Mouse (Mus musculus) kidney, embryonic 15.5 days (tissue): ENCODE measurements at regions not wholly inside any gene's neighbourhood (a gene's known extent, or its start where the extent isn't known, plus 50 kb on each side); places are given as distances from the start of the nearest gene placed in this dataset.

Experiments used
- ATAC-seq: fragments of 200-750 bp; cut with Nextera tagmentation; replicated peaks from 2 replicates; pipeline ENCODE4 v1.8.0; 2017; ENCODE audit warnings: moderate TSS enrichment; ENCODE audit not compliant: low FRiP score
- H3K27ac ChIP-seq: fragments of 300-500 bp; sonication (generic); 2 replicates; pipeline ENCODE4 v1.5.1; 2015; ENCODE audit warnings: mild to moderate bottlenecking, inconsistent platforms
- H3K27me3 ChIP-seq: fragments of 300-500 bp; sonication (generic); 2 replicates; pipeline ENCODE4 v1.6.1; 2015; ENCODE audit warnings: inconsistent platforms
- H3K36me3 ChIP-seq: fragments of 300-500 bp; sonication (generic); 2 replicates; pipeline ENCODE4 v1.6.1; 2015; ENCODE audit warnings: inconsistent platforms
- H3K4me1 ChIP-seq: fragments of 300-500 bp; sonication (generic); 2 replicates; pipeline ENCODE4 v1.6.1; 2015; ENCODE audit warnings: inconsistent platforms
- H3K4me2 ChIP-seq: fragments of 300-500 bp; sonication (generic); 2 replicates; pipeline ENCODE4 v1.6.1; 2015; ENCODE audit warnings: moderate library complexity, mild to moderate bottlenecking, inconsistent platforms
- H3K4me3 ChIP-seq: fragments of 300-500 bp; sonication (generic); replicated peaks from 2 replicates; pipeline ENCODE4 v1.5.1; 2015; ENCODE audit warnings: mild to moderate bottlenecking, inconsistent platforms
- H3K9ac ChIP-seq: fragments of 300-500 bp; sonication (generic); 2 replicates; pipeline ENCODE4 v1.6.1; 2015; ENCODE audit warnings: mild to moderate bottlenecking, inconsistent platforms
- H3K9me3 ChIP-seq: fragments of 300-500 bp; sonication (generic); replicated peaks from 2 replicates; pipeline ENCODE4 v1.6.1; 2016; ENCODE audit warnings: inconsistent platforms
- WGBS: fragments of 180-500 bp; shearing (Covaris S2); methylation state at CpG from one replicate; pipeline ENCODE4 v1.1.7; 2015; ENCODE audit warnings: mixed read lengths; 5-methylcytosine and 5-hydroxymethylcytosine counted together

- no peak overlapping the region for H3K27ac ChIP-seq
- no peaks in the 10 kb centered on the region for H3K4me1 ChIP-seq
- H3K27me3 ChIP-seq: no peaks in the 10 kb centered on the region
- no peaks in the 10 kb centered on the region for H3K9me3 ChIP-seq
- H3K4me3 ChIP-seq: no peak overlapping the region
- no peak overlapping the region for H3K9ac ChIP-seq
- peak; percentile 89 for ATAC-seq
- WGBS: 27% methylated on average over 7 of the region's 7 CpGs
- H3K36me3 ChIP-seq: no peaks in the 10 kb centered on the region
- H3K4me2 ChIP-seq: no peak overlapping the region
These were observed 285.2 kb upstream of the Fam241a start for GRCm38 (mm10) chr3:128181221-128181908.

GRCm38 (mm10) chr3:128149216-128149615 is 253.1 kb upstream of the Fam241a start:
- no peak overlapping the region for H3K27ac ChIP-seq
- H3K9me3 ChIP-seq: no peaks in the 10 kb centered on the region
- H3K4me2 ChIP-seq: no peak overlapping the region
- H3K4me3 ChIP-seq: no peak overlapping the region
- H3K36me3 ChIP-seq: no peaks in the 10 kb centered on the region
- no peak for ATAC-seq
- no peaks in the 10 kb centered on the region for H3K4me1 ChIP-seq
- WGBS: 58% methylated on average over 8 of the region's 8 CpGs
- no peaks in the 10 kb centered on the region for H3K27me3 ChIP-seq
- no peak overlapping the region for H3K9ac ChIP-seq

GRCm38 (mm10) chr3:128145329-128145728 is 249.2 kb upstream of the Fam241a start:
- no peaks in the 10 kb centered on the region for H3K4me1 ChIP-seq

GRCm38 (mm10) chr3:128127836-128128235 is 231.7 kb upstream of the Fam241a start:
- H3K9me3 ChIP-seq: no peaks in the 10 kb centered on the region
- no peaks in the 10 kb centered on the region for H3K27me3 ChIP-seq
- no peak overlapping the region for H3K4me2 ChIP-seq
- no peaks in the 10 kb centered on the region for H3K4me1 ChIP-seq
- H3K4me3 ChIP-seq: no peak overlapping the region
- ATAC-seq: no peak
- no peaks in the 10 kb centered on the region for H3K36me3 ChIP-seq
- H3K9ac ChIP-seq: no peak overlapping the region
- H3K27ac ChIP-seq: no peak overlapping the region
- WGBS: 89% methylated on average over 5 of the region's 5 CpGs

More at GRCm38 (mm10) chr3:128145329-128145728, 249.2 kb upstream of the Fam241a start:
- Histone ChIP-seq H3K27ac (0 out of 2 replicates have a peak overlapping the region, but pooled peaks have one; percentile 22), H3K27me3 (no peaks in the 10 kb centered on the region), H3K36me3 (no peaks in the 10 kb centered on the region), H3K4me2 (no peak overlapping the region), H3K9ac (no peak overlapping the region), H3K9me3 (no peaks in the 10 kb centered on the region), H3K4me3 (no peak overlapping the region)
- WGBS: 48% methylated on average over 7 of the region's 7 CpGs
- ATAC-seq: peak; percentile 43; the same call in 1 of the 2 replicates

- ATAC-seq: no peak
These were observed 230.5 kb upstream of the Fam241a start for GRCm38 (mm10) chr3:128126664-128127063.

GRCm38 (mm10) chr3:128122111-128122510 is 226.0 kb upstream of the Fam241a start:
- Histone ChIP-seq H3K9me3 (no peaks in the 10 kb centered on the region), H3K9ac (no peak overlapping the region), H3K36me3 (no peaks in the 10 kb centered on the region), H3K4me2 (no peak overlapping the region), H3K27ac (no peak overlapping the region), H3K27me3 (no peaks in the 10 kb centered on the region), H3K4me1 (no peaks in the 10 kb centered on the region), H3K4me3 (no peak overlapping the region)
- no peak for ATAC-seq
- WGBS: 73% methylated on average over 6 of the region's 6 CpGs

More at GRCm38 (mm10) chr3:128126664-128127063, 230.5 kb upstream of the Fam241a start:
- H3K4me2 ChIP-seq: no peak overlapping the region
- H3K4me1 ChIP-seq: no peaks in the 10 kb centered on the region
- no peak overlapping the region for H3K27ac ChIP-seq
- no peaks in the 10 kb centered on the region for H3K27me3 ChIP-seq
- H3K9me3 ChIP-seq: no peaks in the 10 kb centered on the region
- WGBS: 48% methylated on average over 3 of the region's 3 CpGs
- no peak overlapping the region for H3K9ac ChIP-seq
- no peak overlapping the region for H3K4me3 ChIP-seq
- H3K36me3 ChIP-seq: no peaks in the 10 kb centered on the region

- no peaks in the 10 kb centered on the region for H3K4me1 ChIP-seq
- WGBS: 87% methylated on average over 6 of the region's 6 CpGs
- no peak for ATAC-seq
These were observed 224.7 kb upstream of the Fam241a start for GRCm38 (mm10) chr3:128120647-128121440.

GRCm38 (mm10) chr3:128113209-128113608 is 217.1 kb upstream of the Fam241a start:
- no peaks in the 10 kb centered on the region for H3K36me3 ChIP-seq

More at GRCm38 (mm10) chr3:128120647-128121440, 224.7 kb upstream of the Fam241a start:
- Histone ChIP-seq H3K9me3 (no peaks in the 10 kb centered on the region), H3K4me2 (no peak overlapping the region), H3K27me3 (no peaks in the 10 kb centered on the region), H3K9ac (no peak overlapping the region), H3K4me3 (no peak overlapping the region), H3K27ac (no peak overlapping the region), H3K36me3 (no peaks in the 10 kb centered on the region)

GRCm38 (mm10) chr3:128110406-128110805 is 214.3 kb upstream of the Fam241a start:
- ATAC-seq: peak; percentile 67
- no peaks in the 10 kb centered on the region for H3K27me3 ChIP-seq
- H3K4me3 ChIP-seq: no peak overlapping the region
- no peak overlapping the region for H3K27ac ChIP-seq
- H3K36me3 ChIP-seq: no peaks in the 10 kb centered on the region
- no peak overlapping the region for H3K9ac ChIP-seq
- H3K4me2 ChIP-seq: no peak overlapping the region
- H3K9me3 ChIP-seq: no peaks in the 10 kb centered on the region
- 30% methylated on average over 2 of the region's 2 CpGs for WGBS
- H3K4me1 ChIP-seq: no peaks in the 10 kb centered on the region

More at GRCm38 (mm10) chr3:128113209-128113608, 217.1 kb upstream of the Fam241a start:
- Histone ChIP-seq H3K9me3 (no peaks in the 10 kb centered on the region), H3K4me1 (no peaks in the 10 kb centered on the region), H3K4me2 (no peak overlapping the region), H3K4me3 (no peak overlapping the region), H3K9ac (no peak overlapping the region), H3K27ac (no peak overlapping the region), H3K27me3 (no peaks in the 10 kb centered on the region)
- WGBS: 71% methylated on average over 3 of the region's 3 CpGs
- no peak for ATAC-seq

GRCm38 (mm10) chr3:128104516-128104915 is 208.4 kb upstream of the Fam241a start:
- no peaks in the 10 kb centered on the region for H3K27me3 ChIP-seq
- no peak overlapping the region for H3K4me3 ChIP-seq
- WGBS: 85% methylated on average over 6 of the region's 6 CpGs
- no peak overlapping the region for H3K9ac ChIP-seq
- H3K4me1 ChIP-seq: no peaks in the 10 kb centered on the region
- no peaks in the 10 kb centered on the region for H3K36me3 ChIP-seq
- H3K4me2 ChIP-seq: no peak overlapping the region
- no peak overlapping the region for H3K27ac ChIP-seq
- ATAC-seq: no peak
- no peaks in the 10 kb centered on the region for H3K9me3 ChIP-seq

GRCm38 (mm10) chr3:128093046-128093445 is 196.9 kb upstream of the Fam241a start:
- no peak overlapping the region for H3K4me3 ChIP-seq
- ATAC-seq: no peak

GRCm38 (mm10) chr3:128088207-128088606 is 192.1 kb upstream of the Fam241a start:
- Histone ChIP-seq H3K27me3 (0 out of 2 replicates have a peak, but pooled peaks cover 8% of the 10 kb centered on the region), H3K9ac (no peak overlapping the region), H3K36me3 (no peaks in the 10 kb centered on the region), H3K9me3 (no peaks in the 10 kb centered on the region), H3K4me3 (no peak overlapping the region), H3K4me2 (no peak overlapping the region), H3K4me1 (0 out of 2 replicates have a peak, but pooled peaks cover 4% of the 10 kb centered on the region), H3K27ac (no peak overlapping the region)
- WGBS: 19% methylated on average over 4 of the region's 4 CpGs
- ATAC-seq: peak; percentile 94

More at GRCm38 (mm10) chr3:128093046-128093445, 196.9 kb upstream of the Fam241a start:
- no peak overlapping the region for H3K4me2 ChIP-seq
- no peaks in the 10 kb centered on the region for H3K27me3 ChIP-seq
- H3K27ac ChIP-seq: no peak overlapping the region
- H3K4me1 ChIP-seq: 0 out of 2 replicates have a peak, but pooled peaks cover 4% of the 10 kb centered on the region
- no peaks in the 10 kb centered on the region for H3K36me3 ChIP-seq
- no peaks in the 10 kb centered on the region for H3K9me3 ChIP-seq
- H3K9ac ChIP-seq: no peak overlapping the region
